Mouse (Mus musculus): ENCODE measurements around the gene Fam71b.

Gene Fam71b

DNA sequence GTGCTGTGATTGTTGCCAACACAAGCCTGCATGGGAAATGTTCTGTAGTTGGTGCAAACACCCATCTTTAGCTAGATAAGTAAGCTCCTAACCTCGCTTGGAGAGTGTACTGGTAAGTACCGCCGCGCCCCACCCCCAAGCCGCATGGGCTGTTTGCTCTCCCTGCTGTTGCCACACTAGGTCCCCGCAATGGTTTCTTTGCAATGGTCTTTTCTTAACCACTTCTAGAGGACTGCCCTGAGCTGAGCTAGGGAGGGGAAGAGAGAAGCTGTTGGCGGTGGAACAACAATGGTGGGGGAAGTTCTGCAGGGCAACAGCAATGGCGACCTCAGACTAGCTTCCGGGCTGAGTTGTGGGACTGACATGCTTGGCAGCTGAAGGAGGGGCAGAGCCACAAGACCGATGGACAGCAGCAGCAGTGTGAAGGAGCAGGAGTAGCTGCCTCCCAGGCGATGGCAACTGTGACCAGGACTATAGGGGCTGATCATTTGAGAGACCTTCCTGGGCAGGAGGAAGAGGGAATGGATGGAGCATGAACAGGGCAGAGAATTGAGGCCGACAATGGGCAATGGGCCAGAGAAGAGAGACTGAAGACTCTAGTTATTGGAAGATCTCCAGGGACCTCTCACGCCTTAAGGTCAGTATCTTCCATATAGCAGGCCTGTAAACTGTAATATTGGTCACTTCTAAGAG is at the start of gene Fam71b:
Gene Fam71b, plus strand, starts transcription at position 393 of the 693 bp plus-strand sequence.
- DNase-seq (ENCODE audit: low spot score in 2 of 2): no peak

DNA sequence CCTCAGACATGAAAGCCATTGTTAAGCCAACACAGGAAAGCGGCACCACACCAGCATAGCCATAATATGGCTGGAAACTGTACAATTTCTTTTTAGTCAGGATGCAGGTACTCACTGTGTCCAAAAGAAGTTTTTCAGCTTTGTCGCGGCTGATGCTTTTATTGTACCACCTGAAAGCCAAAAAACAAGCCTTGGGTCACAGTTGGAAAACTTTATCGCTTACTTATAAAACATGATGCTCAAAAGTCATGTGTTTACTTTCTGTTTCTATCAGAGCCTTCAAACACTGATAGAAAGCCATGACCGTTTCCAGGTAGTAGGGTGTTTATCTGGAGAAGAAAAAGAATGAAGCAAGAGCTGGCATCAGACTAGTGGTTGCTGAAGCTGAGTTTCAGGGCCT is 48.6 kb upstream of the Fam71b start:
- DNase-seq (ENCODE audit: low spot score in 2 of 2): no peak

DNA sequence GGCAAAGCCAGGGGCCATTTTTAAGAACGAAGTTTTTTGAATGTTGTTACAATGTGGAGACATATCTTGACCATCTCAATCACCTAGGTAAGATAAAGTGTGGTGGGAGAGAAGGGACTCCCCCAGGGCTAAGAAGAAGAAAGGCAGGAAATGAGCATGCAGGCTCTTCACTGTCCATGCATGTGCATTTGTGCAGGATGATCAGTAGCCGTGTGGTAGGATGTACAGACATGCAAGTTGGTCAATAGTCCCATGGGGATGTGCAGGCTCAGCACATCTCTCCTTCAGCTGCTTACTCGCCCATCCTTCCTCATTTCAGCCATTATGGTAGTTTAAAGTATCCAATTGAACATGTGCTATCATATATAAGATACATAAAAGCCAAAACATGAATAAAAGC is 47.9 kb upstream of the Fam71b start:
- DNase-seq (ENCODE audit: low spot score in 2 of 2): no peak

DNA sequence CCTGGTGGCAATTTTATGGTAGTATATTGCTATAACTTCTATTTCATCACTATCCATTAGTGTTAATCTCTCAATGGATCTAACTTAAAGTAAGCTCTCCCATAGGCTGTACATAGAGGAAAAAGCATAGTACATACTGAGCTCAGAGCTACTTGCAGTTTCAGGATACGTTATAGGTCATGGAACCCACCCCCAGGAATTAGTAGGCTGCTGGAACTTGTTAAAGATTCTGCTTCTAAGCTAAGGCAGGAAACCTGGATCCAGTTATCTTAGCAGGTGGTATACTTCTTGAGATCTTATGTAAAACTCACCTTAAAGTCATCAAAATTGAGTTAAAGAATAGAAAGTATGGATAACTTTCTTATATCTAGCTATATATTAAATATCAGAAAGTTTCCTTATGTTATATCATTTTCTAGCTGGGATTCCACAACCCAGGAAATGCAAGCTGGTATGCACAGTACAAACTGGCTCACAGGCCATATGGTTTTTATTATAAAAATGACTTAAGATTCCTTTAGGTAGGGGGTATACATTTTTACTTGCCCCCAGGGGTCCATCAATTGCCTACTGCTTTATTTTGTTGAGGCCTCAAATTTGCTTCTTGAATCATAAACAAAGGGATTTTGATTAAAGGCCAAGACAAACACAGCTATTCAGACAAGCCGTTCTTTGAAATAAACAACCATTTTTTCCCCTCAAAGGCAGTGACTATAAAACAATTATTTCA is 46.5 kb upstream of the Fam71b start:
- DNase-seq (ENCODE audit: low spot score in 2 of 2): no peak

DNA sequence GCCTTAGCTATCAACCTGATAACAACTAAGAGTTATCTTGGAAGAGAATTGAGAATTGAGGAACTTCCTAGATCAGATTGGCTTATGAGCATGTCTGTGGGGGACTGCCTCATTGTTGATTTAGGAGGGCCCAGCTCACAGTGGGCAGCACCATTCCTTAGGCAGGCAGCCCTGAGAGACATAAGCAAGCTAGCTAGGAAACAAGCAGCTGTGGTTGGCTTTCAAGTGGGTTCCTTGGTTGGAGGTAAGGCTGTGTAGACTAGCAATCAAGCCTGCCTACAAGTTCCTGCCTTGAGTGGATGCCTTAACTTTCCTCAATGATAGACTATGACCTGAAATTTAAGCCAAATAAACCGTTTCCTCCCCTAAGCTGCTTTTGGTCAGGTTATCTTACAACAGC is 38.0 kb upstream of the Fam71b start:
- DNase-seq (ENCODE audit: low spot score in 2 of 2): no peak

DNA sequence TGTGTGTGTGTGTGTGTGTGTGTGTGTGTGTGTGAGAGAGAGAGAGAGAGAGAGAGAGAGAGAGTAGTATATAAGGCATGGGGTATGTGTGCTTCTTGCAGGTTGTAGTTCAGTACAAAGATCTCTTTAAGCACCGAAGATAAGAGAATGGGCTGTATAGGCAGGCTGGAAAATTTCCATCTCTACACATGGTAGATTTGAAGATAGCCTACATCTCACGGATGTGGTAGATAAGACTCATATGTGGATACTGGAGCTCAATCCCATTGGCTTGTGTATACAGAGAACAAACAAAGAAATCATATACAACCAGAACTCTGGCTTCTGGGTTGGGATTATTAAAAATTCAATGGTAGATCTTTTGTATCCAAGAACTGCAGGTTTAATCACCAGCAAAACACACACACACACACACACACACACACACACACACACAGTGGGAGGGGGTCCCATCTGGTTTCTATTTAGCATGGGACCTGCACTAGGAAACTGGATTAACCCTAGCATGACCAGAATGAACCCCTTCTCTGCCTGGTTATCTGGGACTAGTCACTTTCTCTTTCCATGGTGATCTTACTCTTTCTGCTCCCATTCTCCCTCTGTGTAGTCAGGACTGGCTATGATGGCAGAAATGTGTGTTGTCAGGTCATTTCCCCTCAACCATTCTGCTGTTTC is 35.2 kb upstream of the Fam71b start:
- no peak for DNase-seq (ENCODE audit: low spot score in 2 of 2)

DNA sequence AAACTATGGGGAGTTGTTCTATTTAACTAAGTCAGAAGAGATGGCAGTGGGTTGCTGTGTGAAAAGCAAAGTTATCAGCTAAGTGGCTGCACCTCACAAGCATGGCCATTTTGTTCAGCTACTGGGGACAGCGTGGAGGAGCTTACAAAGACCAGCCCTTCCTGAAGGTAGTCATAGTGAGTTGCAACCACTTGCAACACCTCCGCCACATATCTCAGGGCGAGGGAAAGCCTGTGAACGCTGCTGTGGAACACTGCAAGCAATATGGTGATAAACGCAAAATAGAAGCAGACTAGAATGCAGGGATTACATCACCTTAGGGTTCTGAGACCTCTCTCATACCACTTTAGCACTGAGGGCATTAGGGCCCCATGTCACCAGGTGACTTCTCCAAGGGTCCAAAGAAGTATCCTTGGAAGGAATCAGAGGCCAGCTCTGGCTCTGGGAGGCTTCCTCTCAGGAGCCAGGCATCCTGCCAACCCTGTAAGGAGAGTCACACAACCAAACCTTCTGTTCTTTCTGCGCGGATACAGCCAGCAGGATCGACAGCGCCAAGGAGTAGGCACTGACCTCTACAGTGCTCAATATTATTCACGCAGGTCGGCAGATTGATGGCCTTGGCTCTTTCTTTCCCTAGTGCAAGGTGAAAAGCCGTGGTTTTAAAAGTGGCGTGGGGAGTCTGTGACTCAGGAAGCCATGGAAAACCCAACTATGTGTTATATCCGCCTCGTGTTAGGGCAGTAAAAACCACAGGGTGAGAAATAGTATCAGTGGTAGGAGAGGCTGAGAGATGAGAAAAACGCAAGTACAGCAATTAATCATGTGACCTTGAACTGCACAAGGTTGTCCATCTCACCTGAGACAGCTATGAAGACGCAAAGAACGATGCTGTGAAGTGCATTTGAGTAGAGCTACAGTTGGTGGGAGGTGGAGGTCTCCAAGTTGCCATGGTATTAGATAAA is 34.0 kb upstream of the Fam71b start:
- DNase-seq (ENCODE audit: low spot score in 2 of 2): peak in 1 of 2 experiments; percentile 3

DNA sequence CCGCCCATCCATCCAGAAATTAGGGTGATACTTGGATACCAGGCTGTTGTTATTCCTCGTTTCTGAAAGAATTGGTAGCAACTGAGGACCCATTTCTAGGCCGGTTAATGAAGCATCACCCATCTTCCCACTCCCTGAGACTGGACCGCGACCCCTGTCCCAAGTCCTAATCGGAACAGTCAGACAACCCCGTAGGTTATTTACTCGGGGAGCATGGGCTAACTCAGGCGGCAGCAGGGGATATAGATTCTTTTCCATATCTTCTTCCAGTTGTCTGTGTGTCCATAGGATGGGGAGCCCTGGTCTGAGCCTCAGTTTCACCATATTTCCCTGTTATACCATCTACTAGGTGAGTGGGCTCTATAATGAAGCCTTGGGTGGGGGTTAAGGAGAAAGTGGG is 32.5 kb upstream of the Fam71b start:
- no peak for DNase-seq (ENCODE audit: low spot score in 2 of 2)

DNA sequence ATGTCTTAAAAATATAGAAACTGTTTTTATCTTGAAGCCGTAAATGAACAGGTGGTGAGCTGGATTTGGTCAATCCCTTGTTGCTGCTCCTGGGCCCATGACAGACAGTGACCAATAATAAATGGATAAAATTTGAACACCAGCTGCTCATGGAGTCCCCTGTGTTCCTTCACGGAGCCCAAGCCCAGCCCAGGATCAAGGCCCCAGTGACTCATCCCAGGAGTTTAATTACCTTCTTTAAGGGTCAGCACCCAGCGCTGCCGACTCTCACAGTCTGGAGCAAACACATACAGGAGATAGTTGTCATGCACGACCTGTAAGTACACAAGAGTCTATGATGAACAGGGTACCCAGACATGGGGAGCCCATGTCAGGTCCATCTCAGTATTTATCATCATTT is 30.6 kb upstream of the Fam71b start:
- DNase-seq (ENCODE audit: low spot score in 2 of 2): no peak

DNA sequence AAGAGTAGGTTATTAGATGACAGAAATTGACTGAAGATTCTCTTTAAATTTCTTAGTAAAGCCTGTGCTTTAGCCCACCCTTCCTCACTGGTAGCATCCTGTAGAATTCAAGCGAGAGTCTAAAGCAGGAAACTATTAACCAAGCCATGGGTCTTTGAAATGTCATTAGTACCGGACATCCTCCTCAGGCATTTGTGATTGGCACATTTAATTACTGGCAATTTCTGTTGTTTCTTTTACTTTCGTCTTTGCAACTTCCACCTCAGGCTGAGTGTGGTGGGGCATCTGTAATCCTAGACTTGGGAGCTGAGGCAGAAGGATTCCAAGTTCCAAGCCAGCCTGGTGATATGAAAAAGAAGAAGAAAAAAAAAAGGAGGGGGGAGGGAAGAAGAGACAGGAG is 30.0 kb upstream of the Fam71b start:
- DNase-seq (ENCODE audit: low spot score in 2 of 2): no peak

DNA sequence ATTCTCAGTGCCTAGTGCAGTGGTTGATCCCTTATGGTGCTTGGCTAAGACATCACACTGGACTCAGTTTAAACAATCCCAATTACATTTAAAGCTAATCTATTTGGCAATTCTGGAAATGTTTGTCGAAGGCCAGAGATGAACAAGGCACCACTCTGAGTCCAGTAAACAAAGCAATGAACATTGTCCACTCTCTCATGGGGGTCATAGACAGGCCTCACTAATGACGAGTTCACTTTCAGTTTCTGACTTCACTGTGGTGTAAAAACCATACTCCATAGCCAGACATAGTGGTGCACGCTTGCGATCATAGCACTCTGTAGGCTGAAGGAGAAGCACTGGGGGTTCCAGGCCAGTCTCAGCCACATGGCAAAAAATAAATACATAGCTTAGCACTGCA is 25.9 kb upstream of the Fam71b start:
- DNase-seq (ENCODE audit: low spot score in 2 of 2): no peak

DNA sequence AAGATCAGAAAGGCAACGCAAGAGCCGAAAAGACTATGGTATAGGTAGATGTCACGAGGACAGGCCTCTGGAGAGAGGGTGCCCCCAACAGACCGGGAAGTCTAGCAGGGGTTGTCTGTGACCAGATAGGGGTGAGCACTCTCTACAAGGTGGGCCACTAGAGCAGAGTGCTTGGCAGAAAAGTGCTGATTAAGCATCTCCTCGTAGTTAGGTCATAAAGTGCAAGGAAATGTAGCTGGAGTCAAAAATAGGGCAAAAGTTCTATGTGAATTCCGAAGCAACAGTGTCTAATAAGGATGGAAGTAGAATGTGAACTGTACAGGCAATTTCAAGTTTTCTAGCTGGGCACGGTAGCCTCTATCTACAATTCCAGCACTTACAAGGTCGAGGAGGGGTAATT is 25.1 kb upstream of the Fam71b start:
- DNase-seq (ENCODE audit: low spot score in 2 of 2): no peak

DNA sequence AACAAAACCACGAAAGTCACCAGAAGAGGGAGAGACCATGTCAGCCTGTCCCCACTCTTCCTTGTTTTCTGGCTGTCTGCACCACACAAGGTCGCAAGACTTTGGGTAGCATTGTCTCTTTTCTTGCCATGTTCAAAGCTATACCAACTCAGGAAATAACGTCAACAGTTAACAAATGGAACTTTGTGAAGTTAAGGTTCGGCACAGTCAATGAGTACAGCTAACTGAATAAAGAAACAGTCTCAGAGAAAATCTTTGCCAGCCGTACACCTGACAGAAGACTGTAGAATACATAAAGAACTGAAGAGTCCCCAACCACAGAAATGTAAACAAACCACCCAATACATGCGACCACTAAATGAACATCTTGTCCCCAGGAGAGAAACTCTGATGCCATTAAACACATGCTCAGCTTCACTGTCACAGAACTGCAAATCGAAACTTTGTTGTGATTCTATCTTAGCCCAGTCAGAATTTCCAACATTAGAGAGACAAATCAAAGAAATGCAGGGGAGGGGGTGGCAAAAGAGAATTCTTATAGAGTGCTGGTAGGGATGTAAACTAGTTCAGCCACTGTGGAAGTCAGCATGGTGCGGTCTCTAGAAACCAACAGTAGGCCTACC is 23.9 kb upstream of the Fam71b start:
- DNase-seq (ENCODE audit: low spot score in 2 of 2): no peak

DNA sequence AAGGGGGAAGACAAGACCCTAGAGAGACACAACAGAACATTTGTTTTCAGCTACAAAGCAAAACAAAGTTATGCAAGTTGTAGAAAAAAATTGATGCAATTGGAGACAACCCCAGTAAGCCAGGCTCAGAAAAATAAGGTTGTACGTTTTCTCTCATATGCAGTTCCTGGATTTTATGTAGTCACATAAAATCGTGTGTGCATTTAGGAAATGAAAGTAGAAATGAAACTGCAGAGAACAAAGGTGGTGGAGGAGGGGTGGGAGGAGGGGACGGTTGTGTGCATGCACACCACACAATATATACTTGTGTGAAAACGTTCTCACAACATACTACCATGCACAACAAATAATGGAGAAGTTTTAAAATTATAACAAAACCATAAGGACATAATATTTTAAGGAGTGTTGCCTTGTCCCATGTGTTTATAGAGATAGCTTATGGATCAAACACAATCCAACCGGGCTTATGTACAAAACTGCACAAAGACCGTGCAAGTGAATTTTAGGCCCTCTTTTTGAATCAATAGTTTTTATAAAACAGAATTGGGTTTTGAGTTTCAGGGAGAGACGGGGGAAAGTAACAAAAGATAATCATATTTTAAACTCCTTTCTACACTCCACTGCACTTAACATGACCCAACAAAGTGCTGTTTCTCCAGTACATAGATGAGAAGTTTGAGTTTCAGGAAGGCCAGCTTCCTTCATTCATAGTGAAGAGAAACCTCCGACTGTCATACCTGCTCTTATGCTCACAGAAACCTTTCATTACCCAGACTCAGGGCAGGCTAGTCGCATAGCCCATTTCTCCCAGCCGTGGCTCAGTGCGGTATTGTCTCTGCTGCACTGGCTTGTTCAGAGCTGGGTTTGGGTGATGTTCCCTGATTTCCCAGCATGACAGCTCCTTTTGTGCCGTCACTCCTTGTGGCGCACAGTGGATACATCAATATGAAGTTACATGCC is 23.0 kb upstream of the Fam71b start:
- DNase-seq (ENCODE audit: low spot score in 2 of 2): no peak

DNA sequence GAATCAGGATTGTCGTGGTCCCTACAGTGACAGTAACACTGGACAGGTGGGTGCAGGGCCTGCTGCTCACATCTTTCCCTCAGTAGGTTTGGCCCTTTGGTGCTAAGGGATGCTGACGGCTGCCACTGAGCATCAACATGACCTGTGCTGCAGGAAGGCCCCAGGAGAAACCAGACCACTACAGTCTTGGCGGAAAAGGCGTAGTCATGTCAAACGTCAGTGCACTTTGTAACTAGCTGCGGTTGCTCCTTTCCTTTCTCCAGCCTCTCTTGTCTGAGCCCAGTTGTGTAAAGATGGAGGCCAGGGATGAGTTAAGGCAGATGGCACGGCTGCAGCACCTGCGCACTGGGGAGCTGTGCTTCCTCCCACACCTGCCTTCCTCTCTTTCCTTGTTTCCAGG is 21.3 kb upstream of the Fam71b start:
- DNase-seq (ENCODE audit: low spot score in 2 of 2): no peak

DNA sequence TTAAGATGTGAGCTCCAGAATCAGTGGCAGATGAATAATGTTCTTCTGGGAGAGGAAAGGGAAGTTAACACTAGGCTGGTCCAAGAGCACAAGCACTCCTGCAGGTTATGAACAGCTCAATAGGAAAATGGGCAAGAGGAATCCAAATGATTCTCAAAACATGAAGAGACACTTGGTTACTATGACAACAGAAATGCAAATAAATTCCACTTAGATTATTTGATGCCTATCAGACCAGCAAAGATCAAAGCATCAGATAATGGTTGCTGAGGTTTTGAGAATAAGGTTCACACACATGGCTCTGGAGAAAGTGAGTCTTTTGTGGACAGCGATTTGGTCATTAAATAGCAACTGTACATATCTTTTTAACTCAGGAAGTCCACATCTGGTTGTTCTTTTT is 19.0 kb upstream of the Fam71b start:
- no peak for DNase-seq (ENCODE audit: low spot score in 2 of 2)

DNA sequence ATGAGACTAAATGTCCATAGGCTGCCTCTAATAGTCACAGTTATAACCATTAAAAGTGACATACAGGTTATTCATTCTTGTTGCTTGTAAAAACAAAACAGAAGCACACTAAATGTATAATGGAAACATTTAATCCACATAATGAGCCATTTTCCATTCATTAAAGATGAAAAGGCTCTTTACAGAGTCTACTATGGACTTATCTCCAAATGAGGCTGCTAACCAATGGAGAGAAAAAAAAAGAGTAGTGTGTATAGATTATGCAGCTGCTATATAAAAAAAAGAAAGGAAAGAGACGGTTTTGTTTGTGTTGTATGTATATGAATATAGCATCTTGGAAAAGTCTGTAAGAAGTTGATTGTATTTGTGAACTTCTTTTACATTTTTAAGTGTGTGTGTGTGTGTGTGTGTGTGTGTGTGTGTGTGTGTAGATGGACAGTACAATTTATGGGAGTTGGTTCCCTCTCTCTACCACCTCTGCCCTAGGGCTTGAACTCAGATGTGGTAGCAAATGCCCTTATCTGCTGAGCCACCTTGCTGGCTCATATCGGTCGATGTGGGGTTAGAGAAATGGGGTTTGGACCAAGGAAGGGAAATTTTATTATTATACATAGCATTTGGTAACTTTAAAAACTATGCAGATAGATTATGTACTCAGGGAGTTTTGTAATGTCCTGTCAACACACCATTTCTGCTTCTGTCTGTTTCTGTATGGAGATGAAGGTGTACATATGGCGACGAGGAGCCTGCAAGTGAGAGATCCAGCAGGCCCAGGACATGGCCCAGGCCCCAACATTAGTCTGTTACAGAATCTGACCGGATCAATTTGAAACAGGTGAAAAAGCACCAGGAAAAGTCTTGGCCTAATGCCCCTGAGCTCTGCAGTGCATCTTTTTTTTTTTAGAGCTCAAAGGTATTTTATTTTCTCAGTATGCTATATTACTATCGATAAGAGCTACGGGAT is 18.3 kb upstream of the Fam71b start:
- DNase-seq (ENCODE audit: low spot score in 2 of 2): no peak

DNA sequence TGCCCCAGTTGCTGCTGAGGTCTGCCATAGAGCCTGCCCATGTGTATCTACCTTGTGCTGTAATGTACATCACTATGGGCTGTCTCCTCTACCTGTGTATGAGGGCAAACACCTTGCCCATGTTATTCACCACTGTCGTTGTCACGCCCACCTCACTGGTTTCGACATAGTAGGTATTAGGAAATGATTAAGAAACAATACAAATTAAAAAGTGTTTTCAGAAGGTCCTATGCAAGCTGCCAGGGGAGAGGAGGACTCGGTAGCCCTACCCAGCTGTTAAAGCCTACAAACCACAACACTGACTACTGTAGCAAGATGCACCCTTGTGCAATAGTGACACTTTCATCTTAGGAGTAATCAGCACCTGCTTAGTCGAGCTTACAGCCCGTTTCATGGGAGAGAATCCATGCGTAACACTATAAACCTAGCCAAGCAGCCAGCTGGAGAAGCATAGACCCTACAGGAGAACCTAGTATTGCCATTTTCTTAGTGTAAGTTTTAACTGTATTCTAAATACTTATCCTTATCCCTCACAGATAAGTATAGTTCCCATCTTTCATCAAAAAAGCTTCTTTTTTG is 16.2 kb upstream of the Fam71b start:
- DNase-seq (ENCODE audit: low spot score in 2 of 2): no peak

DNA sequence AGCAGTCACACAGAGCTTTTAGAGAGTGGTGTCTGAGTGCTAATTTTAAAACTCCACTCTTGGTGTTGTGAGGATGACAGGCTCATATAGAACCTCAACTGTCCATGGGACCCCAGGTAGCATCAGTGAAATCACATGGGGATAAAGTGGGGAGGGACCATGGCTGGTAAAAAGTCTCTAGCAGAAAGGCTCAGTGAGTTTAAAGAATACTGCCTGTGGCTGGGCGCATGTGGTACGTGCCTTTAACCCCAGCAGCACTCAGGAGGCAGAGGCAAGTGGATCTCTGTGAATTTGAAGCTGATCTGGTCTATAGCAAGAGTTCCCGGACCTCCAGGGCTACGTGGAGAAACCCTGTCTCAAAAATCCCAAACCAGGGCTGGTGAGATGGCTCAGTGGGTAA is 13.9 kb upstream of the Fam71b start:
- DNase-seq (ENCODE audit: low spot score in 2 of 2): no peak

All from cerebellum, postnatal 4 days (tissue).